Mouse (Mus musculus): Measurements from ENCODE around the gene Il17re. TPM values are rescaled to one million over a fixed set of nuclear protein-coding genes. Genes with fewer than 3 reads are reported as not detected.

Gene Il17re
- total RNA-seq, 1 experiment from 2014 or later, result 0.12 TPM

DNA sequence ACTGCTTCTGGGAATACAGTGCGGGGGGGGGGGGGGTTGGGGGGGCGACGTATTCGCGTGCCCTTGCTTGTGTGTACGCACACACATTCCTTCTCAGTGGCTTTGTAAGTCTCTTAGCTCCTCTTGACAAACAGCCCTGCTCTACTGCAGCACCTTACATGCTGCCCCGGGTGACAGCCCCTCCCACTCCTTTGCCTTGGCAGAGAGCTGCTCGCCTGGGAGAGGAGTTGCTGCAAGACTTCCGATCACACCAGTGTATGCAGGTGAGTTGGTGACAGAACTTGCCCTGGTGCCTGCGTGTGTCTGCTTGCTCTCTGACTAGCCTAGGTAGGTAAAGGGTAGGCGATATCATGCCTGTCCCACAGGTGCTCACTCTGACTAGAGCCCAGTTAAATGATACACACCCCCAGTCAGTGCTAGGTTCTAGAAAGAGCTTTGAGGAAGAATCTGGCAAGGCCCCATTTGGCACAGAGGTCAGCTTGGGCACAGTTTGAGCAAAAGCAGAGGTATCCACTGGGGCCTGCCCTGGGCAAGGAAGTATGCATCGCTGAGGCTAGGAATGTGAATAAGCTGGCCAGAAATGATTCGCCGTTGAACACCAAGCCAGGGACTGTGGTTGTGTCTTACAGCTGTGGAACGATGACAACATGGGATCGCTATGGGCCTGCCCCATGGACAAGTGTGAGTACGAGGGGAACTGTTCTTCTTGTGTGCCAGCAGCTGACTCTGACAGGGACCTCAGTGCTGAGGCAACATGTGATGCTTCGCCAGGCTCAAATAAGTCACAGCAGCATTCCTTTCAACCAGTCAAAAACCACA lies 22.5 kb downstream of the Il17re start:
- no peak for ATAC-seq (ENCODE audit: extremely low read depth, insufficient number of reproducible peaks, low FRiP score, poor library complexity, severe bottlenecking)

DNA sequence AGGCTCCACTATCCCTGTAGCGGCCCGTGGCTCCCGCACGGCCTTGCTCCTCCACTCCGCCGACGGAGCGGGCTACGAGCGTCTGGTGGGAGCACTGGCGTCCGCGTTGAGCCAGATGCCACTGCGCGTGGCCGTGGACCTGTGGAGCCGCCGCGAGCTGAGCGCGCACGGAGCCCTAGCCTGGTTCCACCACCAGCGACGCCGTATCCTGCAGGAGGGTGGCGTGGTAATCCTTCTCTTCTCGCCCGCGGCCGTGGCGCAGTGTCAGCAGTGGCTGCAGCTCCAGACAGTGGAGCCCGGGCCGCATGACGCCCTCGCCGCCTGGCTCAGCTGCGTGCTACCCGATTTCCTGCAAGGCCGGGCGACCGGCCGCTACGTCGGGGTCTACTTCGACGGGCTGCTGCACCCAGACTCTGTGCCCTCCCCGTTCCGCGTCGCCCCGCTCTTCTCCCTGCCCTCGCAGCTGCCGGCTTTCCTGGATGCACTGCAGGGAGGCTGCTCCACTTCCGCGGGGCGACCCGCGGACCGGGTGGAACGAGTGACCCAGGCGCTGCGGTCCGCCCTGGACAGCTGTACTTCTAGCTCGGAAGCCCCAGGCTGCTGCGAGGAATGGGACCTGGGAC lies 24.3 kb downstream of the Il17re start:
- ATAC-seq (ENCODE audit: extremely low read depth, insufficient number of reproducible peaks, low FRiP score, poor library complexity, severe bottlenecking), result peak; percentile 21; the same call in 1 of the 2 replicates

DNA sequence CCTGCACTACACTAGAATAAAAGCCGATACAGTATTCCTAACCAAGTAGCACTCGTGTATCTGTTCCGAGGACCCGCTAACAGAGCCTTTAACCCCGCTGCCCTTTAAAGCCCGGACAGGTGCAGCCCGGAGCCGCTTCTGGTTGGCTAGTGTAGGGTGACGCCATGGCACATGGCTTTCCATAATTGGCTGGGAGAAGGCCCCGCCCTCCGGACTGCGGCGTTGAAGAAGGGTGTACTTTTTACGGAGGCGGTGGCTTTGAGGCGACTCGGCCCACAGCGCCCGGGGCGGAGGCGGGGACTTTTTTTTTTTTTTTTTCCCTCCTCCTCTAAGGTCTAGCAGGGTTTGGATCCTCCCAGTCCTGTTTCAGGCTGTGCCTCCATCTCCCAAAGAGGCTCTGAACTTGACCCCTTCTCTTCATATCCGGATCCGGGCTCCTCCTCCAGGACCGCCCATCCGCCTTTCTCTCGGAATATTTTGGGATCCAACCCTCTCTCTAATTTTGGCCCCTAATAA lies 24.9 kb downstream of the Il17re start, which contains the start of gene Creld1:
Gene Creld1, plus strand, starts transcription at position 198 of the 516 bp plus-strand sequence.
- ATAC-seq (ENCODE audit: extremely low read depth, insufficient number of reproducible peaks, low FRiP score, poor library complexity, severe bottlenecking), result peak; percentile 95

DNA sequence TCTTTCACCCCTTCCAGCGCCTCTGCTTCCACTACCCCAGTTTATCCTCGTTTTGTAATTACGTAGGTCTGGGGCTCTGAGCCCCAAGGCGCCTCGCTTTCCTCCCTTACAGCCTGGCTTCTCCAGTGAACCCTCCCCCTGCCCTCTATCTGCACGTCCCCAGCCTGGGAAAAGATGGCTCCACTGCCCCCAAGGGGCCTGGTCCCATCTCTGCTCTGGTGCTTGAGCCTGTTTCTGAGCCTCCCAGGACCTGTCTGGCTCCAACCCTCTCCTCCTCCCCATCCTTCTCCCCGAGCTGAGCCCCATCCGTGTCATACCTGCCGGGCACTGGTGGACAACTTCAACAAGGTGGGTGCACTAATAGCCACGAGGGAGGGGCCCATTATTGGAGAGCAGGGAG lies 25.4 kb downstream of the Il17re start:
- ATAC-seq (ENCODE audit: extremely low read depth, insufficient number of reproducible peaks, low FRiP score, poor library complexity, severe bottlenecking), result no peak

DNA sequence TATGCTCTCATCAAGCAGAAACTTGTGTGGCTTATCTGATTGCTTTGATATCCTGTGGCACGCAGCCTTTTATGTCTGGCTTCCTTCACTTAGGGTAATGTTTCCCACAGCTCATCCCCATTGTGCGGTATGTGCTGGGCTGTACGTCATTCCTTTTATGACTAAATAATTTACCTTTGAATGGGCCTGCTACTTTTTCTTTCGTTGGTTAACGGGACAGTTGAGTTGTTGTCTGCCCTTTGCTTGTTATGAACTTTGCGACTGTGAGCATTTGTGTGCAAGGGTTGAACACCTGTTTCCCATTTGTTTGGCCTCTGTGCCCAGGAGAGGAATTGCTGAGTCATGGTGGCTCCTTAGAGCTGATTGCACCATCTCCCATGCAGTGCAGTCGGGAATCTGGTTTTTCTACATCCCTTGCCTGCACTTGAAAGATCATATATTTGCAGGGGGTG lies 28.9 kb downstream of the Il17re start:
- no peak for ATAC-seq (ENCODE audit: extremely low read depth, insufficient number of reproducible peaks, low FRiP score, poor library complexity, severe bottlenecking)

DNA sequence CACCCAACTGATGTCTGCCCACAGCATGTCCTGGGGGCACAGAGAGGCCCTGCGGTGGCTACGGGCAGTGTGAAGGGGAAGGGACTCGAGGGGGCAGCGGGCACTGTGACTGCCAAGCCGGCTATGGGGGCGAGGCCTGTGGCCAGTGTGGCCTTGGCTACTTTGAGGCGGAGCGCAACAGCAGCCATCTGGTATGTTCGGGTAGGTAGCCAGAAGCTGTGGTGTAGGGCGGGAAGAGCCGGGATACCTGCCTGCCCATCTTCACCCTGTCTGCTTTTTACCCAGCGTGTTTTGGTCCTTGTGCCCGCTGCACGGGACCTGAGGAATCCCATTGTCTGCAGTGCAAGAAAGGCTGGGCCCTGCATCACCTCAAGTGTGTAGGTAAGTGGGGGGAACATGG lies 31.1 kb downstream of the Il17re start:
- ATAC-seq (ENCODE audit: extremely low read depth, insufficient number of reproducible peaks, low FRiP score, poor library complexity, severe bottlenecking), result no peak

DNA sequence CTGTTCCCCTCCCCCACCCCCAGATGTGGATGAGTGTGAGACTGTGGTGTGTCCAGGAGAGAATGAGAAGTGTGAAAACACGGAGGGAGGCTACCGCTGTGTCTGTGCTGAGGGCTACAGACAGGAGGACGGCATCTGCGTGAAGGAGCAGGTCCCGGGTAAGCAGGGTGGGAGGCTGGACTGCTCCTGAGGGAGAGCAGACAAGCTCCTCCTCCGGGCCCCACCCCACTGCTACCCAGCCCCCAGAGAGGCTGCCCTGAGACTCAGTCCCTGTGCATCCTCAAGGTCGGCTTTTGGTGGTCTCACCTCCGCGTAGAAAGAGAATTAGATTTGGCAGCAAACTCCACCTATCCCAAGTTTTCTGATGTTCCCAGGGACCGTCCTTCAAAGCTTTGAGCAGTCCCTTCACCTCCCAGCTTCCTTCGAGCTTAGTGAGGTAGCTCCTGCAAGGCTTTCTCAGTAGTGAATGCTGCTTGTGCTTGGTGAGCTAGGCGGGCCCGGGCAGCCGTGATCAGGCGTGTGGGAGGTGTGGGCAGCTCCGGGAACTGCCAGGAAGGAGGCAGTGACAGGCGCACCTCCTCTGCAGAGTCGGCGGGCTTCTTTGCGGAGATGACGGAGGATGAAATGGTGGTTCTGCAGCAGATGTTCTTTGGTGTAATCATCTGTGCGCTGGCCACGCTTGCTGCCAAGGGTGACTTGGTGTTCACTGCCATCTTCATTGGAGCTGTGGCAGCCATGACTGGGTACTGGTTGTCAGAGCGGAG lies 34.0 kb downstream of the Il17re start:
- ATAC-seq (ENCODE audit: extremely low read depth, insufficient number of reproducible peaks, low FRiP score, poor library complexity, severe bottlenecking), result no peak

DNA sequence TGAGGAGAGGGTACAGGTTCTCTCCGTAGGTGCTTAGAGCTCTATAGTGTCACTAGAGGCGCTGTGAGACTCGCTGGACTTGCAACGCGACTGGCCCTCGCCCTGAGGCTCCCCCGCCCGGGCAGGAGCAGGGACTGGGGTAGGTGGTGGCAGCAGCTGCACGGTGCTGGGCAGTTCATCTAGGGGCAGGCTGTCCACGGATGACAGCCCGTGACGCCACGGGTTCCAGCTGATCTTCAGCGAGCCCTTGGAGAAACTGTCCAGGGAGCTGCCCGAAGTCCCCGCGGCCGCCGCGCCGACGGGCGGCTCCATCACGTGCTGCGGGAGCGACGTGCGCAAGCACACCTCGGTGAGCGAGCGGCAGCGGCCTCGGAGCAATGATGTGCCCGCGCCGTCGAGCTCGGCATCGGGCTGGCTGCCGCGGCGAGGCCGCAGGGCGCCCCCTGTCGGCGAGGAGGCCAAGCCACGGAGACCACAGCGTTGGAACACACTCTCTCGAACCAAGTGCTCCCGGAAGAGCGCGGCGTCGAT lies 36.0 kb downstream of the Il17re start:
- peak; percentile 68 for ATAC-seq (ENCODE audit: extremely low read depth, insufficient number of reproducible peaks, low FRiP score, poor library complexity, severe bottlenecking)

DNA sequence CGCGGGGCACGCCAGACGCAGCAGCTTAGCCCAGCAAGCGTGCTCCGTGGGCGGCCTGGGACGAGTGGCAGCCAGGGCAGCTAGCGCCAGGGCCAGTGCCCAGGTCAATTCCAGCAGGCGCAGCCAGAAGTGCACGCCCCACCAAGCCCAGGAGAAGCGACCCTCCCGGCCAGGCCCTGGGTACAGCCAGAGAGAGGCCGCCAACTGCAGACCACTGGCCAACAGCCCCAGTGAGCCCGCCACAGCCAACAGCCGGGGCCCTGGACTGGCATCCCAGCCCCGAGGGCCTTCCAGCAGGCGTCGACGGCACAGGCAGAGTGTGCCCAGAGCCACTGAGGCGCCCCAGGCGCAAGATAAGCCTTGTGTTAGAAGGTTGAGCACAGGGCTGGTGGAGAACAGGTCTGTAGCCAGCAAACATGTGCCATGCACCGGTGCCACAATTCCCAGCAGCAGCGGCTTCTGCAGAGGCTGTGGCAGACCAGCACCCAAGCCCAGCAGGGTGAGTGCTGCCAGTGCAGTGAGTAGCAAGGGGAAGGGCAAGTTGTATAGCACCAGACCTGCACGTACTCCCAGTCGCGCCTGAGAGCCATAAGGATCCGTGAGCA lies 36.9 kb downstream of the Il17re start:
- ATAC-seq (ENCODE audit: extremely low read depth, insufficient number of reproducible peaks, low FRiP score, poor library complexity, severe bottlenecking), result no peak

DNA sequence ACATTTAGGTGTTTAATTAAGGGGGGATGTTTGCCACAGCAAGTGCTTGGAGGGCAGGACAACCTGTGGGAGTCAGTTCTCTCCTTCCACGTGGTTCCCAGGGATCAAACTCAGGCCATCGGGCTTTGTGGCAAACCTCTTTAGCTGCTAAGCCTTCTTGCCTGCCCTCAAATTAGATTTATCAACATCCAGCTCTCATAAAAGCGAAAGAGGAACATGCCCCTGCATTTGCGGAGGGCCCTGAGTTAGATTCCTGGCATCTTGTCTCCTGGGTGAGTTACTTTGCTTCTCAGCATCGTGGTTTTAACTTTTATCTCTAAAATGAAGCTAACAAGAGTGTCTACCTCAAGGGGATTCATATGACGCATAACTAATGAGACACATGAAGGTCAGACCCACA lies 41.1 kb downstream of the Il17re start:
- no peak for ATAC-seq (ENCODE audit: extremely low read depth, insufficient number of reproducible peaks, low FRiP score, poor library complexity, severe bottlenecking)

DNA sequence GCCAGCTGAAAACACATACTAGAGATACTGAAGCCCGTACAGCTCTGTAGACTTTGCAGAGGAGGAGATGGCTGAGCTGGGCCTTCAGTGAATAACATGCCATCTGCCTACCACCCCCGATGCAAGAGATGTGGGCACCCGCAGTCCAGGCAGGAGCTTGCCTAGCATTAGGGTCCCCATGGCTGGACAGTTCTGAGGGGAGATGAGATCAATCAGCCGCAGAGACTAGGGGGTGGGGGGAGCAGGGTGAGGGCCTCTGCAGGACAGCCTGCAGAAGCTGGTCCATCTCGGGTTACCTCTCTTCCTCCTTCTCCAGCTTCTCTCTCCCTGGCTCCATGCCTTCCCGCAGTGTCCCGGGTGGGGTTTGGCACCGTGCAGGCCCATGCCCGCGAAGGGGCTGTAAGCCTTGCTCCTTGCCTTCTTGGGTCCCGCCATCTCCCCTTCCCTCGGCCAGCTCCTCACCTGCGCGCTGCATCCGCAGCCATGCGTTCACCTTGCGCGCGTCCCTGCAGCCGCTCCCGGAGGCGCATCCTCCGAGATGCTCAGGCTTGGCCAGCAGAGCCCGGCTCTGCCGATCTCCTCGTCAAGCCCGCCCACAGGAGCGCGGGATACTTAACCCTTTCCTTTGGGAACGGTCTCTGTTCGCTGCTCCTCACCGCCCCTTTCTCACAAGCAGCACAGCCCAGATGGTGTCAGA lies 43.3 kb downstream of the Il17re start, which contains the start of gene Prrt3:
Gene Prrt3, minus strand, starts transcription at position 544 of the 697 bp plus-strand sequence.
- ATAC-seq (ENCODE audit: extremely low read depth, insufficient number of reproducible peaks, low FRiP score, poor library complexity, severe bottlenecking), result no peak

DNA sequence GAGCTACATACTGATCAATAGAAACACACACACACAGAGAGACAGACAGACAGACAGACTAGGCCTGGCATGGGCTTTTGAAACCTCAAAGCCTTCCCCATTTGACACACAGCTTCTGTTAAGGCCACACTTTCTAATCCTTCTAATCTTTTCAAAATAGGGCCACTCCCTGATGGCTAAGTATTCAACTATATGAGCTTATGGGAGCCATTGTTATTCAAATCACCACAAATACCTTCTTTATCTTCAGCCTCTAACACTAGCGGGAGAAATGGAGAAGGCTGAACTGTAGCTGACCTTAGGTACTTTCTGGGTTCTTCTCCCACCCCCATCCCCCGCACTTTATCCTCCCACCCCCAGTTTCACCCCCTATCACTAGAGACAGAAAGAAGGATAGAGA lies 44.5 kb downstream of the Il17re start:
- no peak for ATAC-seq (ENCODE audit: extremely low read depth, insufficient number of reproducible peaks, low FRiP score, poor library complexity, severe bottlenecking)

DNA sequence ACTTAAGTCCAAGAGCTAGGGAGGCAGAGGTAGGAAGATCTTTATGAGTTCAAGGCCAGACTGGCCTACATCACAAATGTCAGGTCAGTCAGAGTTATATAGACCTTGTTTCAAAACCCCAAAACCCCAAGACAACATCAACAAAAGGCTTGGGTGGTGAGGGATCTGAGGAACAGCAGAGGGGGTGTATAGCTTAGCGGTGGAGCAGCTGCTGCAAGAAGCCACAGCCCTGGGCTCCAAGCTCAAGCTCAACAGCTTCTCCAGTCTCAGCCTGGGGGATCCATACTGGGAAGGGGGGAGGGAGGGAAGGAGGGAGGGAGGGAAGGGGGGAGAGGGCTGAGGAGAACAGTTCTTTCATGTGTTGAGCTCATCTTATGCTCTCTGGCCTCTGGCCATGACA lies 47.4 kb downstream of the Il17re start:
- no peak for ATAC-seq (ENCODE audit: extremely low read depth, insufficient number of reproducible peaks, low FRiP score, poor library complexity, severe bottlenecking)

DNA sequence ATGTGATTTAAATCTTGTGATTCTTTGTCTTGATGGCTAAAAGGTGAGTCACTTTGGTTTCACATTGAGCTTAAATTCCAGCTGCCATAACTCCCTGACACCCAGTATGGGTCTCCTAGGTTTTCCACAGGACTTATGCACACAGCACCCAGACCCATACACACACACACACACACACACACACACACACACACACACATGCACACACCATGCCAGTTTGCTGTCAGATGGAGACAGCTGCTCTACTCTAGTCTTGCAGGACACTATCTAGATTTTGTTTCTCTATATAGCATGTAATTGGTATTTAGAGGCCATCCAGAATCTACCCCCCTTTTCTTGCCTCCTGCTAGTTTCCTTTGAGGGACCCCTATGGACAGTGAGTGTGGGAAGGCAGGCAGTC lies 48.8 kb downstream of the Il17re start:
- no peak for ATAC-seq (ENCODE audit: extremely low read depth, insufficient number of reproducible peaks, low FRiP score, poor library complexity, severe bottlenecking)

DNA sequence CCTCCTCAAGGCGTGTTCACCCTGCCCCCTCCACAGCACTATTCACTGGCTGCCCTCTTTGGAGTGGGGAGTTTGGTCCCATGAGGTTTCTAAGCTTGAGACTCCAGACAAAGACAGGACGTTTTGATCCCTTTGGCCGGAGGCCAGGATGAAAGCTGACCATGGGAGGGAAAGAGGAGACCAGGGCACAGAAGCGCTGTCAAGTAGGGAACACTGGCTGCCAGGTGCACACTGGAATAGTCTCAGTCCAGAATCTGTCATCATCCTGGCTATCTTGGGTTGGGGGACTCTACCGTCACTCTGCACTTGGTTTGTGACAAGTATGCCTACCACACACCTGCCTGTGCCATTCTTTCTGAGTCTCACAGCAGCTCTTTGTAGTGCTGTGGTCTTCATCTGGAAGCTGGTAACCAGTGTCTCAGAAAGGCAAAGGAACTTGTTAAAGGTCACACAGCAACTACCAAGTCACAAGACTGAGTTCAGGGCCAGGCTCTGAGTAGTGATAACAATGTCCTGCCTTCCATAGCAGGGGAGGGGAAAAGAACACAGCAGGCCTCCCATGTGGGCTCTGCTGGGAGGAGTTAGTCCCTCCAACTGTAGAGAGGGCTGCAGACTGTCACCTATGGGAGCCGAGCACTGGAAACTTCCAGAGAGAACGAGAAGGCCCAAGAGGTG lies 50.1 kb downstream of the Il17re start:
- no peak for ATAC-seq (ENCODE audit: extremely low read depth, insufficient number of reproducible peaks, low FRiP score, poor library complexity, severe bottlenecking)

DNA sequence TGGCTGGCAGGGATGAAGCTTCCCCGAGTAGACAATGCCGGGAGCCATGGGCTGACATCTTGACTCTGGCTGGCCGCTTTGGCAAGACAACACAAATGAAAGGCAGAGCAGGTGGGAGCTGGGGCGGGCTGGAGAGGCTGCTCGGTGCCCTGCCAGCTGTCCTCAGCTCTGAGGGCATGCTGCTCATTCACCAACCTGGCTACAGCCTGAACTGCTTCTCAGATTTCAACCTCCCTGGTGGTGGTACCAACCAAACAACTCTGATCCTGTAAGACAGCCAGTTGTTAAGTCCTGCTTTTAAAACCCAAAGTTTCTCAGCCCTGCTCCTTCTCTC lies 50.6 kb downstream of the Il17re start:
- no peak for ATAC-seq (ENCODE audit: extremely low read depth, insufficient number of reproducible peaks, low FRiP score, poor library complexity, severe bottlenecking)

DNA sequence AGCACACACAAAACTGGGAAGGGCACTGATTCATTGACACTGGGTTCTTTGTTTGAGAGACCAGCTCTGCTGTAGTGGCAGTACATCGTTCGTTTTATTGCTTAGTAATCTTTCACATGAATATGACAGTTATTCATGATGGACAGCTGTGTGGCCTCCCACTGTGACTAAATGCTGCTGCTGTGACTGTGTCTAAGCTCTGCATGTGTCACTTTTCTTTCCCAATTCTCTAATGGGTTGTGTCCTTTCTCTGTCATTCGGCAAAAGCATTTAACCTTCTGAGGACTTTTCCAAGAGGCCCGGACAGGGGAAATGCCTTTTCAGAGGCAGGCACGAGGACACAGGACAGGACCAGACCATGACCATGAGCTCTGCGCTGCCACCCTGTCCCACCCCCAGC lies 55.7 kb downstream of the Il17re start:
- ATAC-seq (ENCODE audit: extremely low read depth, insufficient number of reproducible peaks, low FRiP score, poor library complexity, severe bottlenecking), result no peak

DNA sequence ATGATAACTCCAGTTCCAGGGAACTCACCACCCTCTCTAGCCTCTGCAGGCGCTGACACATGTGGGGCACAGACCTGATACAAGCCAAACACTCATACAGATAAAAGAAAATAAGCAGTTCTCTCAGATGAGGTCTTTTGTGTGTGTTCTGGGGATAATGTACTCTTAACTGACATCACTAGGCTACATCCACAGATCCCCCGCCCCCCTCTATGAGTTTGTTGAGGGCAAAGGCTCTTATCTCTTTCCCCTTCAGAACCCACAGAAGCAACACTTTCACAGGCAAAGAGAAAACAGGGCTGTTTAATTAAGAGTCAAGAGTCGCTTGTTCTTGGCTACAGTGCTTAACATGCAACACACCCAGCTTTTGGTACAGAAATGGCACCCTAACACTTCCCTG lies 56.3 kb downstream of the Il17re start:
- ATAC-seq (ENCODE audit: extremely low read depth, insufficient number of reproducible peaks, low FRiP score, poor library complexity, severe bottlenecking), result no peak
